Mouse (Mus musculus) heart, postnatal 36 days (tissue): ENCODE data around the gene Ccne1. TPM values are rescaled to one million over a fixed set of nuclear protein-coding genes. Genes with fewer than 3 reads are reported as not detected.
A peak's percentile ranks its signal among the peaks of the same experiment; 100 is the strongest.

Source experiments
- DNase-seq, 2 experiments: peaks; one replicate each; pipeline ENCODE4 v3.0.0; 2021 to 2022
- intact Hi-C: fragments of 180-260 bp; cut with DNase I; formaldehyde crosslinking; loops from one replicate; pipeline ENCODE4 v1.15.1; 2025
- total RNA-seq, 2 experiments: library from RNA; stranded (reverse); gene quantifications; 2 replicates each; pipeline ENCODE4 v1.2.3; 2021

Gene Ccne1
- total RNA-seq, 2 experiments from 2014 or later = 0.70 to 1.5 TPM

GRCm38 (mm10) chr7:38105379-38105778 is 2.0 kb downstream of the Ccne1 start:
- intact Hi-C loops = no loop called here
- DNase-seq = no peak

DNA sequence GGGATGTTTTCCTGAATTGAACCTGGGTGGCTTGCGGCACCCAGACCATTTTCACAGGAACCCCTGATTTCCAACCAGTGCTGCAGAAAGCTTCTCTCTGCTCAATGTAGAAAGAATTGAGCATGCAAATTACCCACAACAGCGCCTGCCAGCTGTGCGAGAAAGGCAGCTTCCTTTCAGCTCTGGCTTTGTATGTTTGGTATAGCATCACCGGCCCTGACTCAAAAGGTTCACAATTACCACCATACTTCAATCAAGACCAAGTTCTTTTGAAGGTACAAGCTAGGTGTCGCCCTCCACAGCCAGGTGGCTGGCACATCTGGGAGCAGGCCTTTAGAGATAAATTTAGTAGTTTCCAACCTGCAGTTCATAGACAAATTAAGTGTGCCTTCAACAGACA is 3.2 kb downstream of the Ccne1 start:
- no peak for DNase-seq
- intact Hi-C loops = no loop called here

DNA sequence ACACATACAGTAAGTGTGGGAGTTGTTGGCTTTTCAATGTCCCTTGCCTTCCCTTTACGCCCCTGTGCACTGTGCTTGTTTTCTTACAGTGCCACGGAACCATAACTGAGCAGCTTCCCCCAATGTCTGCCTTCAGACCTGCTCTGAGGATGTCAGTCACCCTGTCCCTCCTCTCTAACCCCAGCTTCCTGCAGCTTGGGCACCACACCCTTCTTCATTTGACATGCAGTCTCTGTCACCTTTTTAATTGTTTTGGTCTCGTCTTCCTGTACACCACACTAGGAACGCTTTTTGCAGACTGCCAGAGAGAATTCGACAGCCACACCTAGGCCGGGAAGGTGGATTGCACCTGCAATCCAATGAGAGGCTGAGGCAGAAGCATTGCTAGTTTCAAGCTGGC is 13.0 kb downstream of the Ccne1 start:
- no peak for DNase-seq
- intact Hi-C loops = no loop called here

DNA sequence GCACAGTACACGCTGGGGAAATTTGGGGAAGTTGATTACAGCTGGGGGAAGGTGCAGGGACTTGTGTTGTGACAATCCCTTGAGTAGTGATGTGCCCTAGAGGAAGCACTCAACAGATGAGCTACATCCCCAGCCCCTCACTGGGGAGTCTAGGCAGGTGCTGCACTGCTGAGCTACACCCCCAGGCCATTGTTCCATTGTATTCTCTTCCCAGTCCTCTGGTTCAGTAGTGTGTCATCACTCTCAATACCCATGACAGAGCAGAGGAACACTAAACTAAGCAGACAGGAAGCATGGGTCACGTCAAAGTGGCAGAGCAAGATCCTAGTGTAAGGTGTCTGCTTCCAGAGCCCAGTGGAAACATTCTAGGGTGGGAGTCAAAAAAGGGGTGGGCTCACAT is 14.2 kb downstream of the Ccne1 start:
- no peak for DNase-seq
- intact Hi-C loops = no loop called here

DNA sequence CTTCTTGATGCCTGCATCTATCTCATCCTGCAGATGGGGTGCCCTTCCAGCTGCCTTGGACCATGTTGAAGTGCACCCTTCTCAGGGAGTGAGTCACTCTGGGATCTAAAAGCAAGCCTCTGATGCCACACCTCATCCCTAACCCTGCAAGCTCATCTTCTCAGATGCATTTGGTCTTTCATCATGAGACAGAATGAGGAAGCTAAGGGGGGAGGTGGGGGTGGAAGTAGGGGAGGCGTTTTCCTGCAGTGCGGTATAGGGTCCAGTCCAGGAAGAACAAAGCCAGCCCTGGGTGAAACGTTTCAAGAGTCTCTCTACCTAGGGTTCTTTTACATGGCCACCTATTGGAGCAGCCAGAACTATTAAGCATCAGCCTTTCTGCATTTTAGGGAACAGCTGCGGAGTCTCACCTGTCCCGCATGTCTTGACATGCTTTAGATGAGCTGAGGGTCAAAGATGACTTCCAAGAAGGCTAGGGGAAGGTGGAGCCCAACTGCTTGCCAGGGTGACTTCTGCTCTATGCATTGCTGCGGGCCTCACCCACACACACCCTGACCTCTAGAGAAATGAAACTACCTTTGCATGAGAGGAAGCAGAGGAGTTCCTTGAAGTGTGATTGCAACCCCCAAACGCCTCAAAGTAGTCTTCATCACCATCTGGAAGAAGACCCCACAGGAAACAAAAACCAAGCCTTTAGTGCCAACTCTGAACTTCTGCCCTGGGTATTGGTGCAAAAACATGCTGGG is 17.2 kb downstream of the Ccne1 start:
- intact Hi-C loops = no loop called here
- DNase-seq = no peak

- DNase-seq = no peak
- intact Hi-C loops = no loop called here
These were observed 18.9 kb downstream of the Ccne1 start for GRCm38 (mm10) chr7:38088456-38088855.

DNA sequence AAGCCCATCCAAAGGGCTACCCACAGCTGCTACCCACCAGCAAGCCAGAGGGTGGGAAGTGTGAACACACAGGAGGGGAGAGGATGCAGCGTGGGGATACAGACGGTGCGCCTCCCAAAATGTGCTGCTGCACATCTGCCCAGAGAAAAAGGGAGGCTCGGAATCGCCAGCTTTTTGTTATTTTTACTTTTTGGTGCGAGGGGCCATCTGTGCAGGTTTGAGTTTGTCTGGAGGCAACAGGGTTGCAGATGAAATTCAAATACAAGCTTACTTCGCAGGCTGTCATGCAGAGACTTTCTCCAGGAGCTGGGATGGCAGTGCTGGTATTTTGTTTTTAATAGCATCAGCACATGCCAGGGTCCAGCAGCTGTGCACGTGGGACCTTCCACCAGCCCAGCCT is 19.5 kb downstream of the Ccne1 start:
- DNase-seq = no peak
- intact Hi-C loops = no loop called here

- intact Hi-C loops = no loop called here
- DNase-seq = no peak
These were observed 20.9 kb downstream of the Ccne1 start for GRCm38 (mm10) chr7:38086401-38086800.

- peak; percentile 57 to 69 for DNase-seq
- intact Hi-C loops = loop anchor here (1.0 to 2.0 kb wide), 2 partner anchors 22 to 65 kb away; partner anchors contain the start of gene Ccne1
These were observed 21.6 kb downstream of the Ccne1 start for GRCm38 (mm10) chr7:38085573-38086211.

DNA sequence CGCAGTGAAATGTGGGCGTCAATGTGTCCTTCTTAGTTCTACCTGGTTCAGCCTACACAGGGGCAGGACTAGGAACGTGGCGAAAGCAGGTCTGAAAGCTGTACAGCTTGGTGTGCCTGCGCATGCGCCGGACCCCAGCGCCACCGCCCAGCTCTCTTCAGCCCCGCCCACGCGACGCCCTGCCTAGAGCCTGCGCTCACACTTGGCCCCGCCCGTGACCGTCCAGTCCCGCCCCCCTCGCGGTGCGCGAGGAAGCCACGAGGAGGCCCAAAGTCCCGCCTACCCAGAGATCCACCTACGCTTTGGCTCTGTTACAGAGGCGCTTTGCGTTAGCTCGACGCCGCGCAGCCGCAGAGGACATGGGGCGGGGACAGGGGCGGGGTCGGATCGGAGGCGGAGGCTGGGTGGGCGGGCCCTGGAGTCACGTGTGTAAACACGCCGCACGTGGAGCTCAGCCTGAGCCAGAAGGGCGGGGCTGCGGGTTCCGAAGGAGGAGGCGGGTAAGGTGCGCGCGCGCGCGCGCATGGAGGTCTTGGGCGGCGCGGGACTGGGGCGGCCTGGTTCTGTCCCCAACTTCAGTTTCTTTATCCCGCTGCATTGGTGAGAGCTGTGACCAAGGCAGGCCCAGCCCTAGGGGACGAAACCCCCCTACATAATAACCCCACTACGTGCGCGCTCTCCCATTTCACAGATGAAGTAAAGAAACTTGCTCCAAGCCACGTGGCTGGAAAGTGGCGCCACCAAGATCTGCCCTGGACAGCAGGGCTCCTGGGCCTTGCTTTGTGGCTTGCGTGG is 22.4 kb downstream of the Ccne1 start:
- intact Hi-C loops = loop anchor here (1.0 to 2.0 kb wide), 2 partner anchors 22 to 64 kb away; partner anchors contain the start of gene Ccne1

DNA sequence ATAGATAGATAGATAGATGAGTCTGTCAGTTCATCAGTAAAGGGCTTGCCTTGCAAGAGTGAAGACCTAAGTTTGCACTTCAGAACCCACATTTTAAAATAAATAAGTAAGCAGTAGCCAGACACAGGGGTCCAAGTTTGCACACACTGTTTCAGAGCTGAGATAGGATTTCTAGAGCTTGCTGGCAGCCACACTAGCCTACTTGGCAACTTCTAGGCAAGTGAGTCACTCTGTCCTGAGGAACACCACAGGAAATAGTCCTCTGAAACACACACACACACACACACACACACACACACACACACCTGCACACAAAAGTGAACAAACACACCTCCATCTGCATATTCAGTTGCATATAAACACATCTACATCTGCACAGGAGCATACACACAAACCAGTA is 24.4 kb downstream of the Ccne1 start:
- intact Hi-C loops = no loop called here
- DNase-seq = no peak

More for the DNA sequence above, 22.4 kb downstream of the Ccne1 start:
- peak; percentile 98 for DNase-seq

GRCm38 (mm10) chr7:38077189-38077588 is 30.1 kb downstream of the Ccne1 start:
- no peak for DNase-seq
- intact Hi-C loops = no loop called here

DNA sequence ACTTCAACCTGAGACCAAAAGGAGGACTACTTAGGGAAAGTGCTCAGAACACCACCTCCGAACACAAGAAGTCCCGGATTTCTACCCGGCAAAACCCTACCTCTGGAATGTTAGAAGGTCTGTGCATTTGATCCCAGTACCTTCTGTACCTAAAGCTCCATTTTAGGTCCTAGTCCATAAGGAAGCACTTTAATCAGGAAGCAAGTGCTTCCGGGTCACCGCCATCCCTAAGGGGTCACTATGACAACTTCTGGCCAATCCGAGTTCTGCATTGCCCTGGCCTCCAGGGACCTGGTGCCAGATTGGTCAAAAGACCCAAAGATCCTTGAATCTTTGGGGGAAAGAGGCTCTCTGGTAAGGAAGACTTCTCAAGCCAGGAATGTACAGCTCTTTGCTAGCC is 31.8 kb downstream of the Ccne1 start:
- intact Hi-C loops = no loop called here
- DNase-seq = no peak

- intact Hi-C loops = loop anchor here (1.0 to 5.0 kb wide), 3 partner anchors 14 to 703 kb away; no protein-coding TSS in a partner anchor
- no peak for DNase-seq
These were observed 32.4 kb downstream of the Ccne1 start for GRCm38 (mm10) chr7:38074920-38075319.

DNA sequence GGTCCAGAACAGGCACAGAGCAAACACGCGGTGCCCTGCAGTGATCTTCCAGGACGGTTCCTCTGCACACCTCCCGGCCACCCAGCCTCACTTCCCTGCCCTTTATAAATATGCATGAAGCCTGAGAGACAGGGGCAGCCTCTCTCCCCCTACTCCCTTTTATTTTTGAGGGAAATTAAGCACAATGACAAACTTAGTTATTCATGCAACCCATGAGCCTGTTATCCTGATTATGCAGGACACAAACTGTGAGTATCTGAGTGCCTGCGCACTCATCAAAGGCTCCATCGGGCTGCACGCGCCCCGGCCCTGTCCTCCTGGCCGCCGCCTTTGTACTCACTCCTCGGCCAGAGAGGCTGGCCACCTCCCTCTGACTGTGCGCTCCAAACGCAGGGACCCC is 32.8 kb downstream of the Ccne1 start:
- no peak for DNase-seq
- intact Hi-C loops = loop anchor here (1.0 to 5.0 kb wide), 3 partner anchors 13 to 702 kb away; no protein-coding TSS in a partner anchor

- intact Hi-C loops = loop anchor here (1.0 to 5.0 kb wide), 3 partner anchors 12 to 701 kb away; no protein-coding TSS in a partner anchor
- peak; percentile 51 to 62 for DNase-seq
These were observed 33.6 kb downstream of the Ccne1 start for GRCm38 (mm10) chr7:38073782-38074181.

GRCm38 (mm10) chr7:38071065-38071464 is 36.3 kb downstream of the Ccne1 start:
- intact Hi-C loops = loop anchor here (5.0 kb wide), 2 partner anchors 41 to 699 kb away; no protein-coding TSS in a partner anchor
- DNase-seq = no peak

DNA sequence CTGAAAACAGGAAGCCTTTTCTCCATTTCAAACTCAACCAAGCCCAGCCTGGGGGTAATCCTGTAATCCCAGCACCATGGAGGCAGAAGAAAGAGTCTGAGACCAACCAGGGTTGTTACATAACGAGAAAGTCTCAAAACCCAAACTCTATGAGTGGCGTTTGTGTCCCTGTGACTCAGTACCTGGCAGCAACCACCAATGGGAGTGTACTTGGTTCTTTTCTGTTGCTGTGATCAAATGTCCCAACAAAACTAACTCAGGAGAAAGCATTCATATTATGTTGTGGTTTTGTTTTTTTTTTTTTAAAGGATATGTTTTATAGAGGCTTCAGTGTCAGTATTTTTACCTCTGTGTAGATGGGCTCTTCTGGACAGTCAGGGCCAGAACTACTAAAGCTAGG is 36.7 kb downstream of the Ccne1 start:
- no peak for DNase-seq
- intact Hi-C loops = loop anchor here (5.0 kb wide), 2 partner anchors 42 to 698 kb away; no protein-coding TSS in a partner anchor

DNA sequence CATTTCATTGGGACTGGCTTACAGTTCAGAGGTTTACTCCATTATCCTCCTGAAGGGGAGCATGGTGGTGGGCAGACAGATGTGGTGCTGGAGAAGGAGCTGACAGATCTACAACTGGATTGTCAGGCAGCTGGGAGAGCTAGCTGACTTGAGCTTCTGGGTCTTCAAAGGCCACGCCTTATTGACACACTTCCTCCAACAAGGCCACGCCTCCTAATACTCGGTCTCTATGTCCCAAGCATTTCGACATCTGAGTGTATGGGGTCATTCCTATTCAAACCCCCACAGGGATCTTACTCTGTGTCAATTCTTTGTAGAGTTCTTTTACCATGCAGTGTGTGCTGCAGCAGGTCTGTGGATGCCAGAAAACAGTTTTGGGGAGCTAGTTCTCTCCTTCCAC is 42.9 kb downstream of the Ccne1 start:
- no peak for DNase-seq
- intact Hi-C loops = loop anchor here (10.0 kb wide), 1 partner anchor 290 kb away; the partner anchor contains the start of gene Zfp536

DNA sequence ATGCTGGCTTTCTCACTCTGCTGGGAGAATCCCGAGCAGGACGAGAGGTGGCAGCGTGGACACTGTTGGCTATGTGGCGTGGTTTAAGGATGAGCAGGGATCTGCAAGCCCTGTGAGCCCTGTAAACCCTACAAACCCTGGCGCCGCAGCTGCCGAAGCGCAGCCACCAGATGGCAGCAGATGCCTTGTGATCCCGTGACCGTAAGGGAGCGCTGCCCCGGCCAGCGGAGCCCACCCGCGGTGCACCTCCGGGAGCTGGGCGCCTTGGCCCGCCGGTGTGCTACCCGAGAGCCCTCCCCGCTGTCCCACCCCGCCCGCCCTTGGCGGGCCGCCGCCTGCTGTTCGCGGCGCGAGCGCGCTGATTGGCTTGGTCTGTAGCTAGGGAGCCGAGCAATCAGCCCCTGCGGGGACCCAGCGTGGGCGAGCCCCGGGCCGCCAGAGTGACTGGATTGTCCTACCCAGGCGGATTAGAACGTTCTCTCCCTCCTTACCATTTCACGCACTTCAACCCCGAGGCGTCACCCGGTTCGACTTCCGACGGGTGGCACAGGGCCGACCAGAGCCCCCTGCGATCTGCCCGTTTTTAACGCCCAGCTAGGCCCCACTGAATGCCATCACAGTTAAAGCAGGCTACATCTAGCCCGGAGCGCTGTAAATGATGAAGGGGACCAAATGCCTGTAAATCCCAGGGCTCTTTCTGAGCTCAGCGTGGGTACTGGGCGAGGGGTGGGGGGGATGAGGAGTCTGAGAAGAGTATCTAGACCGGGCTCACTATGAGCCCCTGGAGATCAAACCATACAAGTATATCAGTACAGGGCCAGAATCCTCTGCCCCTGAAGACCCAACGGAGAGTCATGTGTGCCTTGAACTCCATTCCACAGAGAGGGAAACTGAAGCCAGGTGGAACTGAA is 46.0 kb downstream of the Ccne1 start:
- intact Hi-C loops = loop anchor here (1.0 to 10.0 kb wide), 4 partner anchors 13 to 287 kb away; partner anchors contain the start of gene Zfp536
- DNase-seq = peak; percentile 89
